Mouse (Mus musculus) thymus, adult 2 months (tissue): ENCODE results near the gene Nrp2. TPM values are rescaled to one million over a fixed set of nuclear protein-coding genes. Genes with fewer than 3 reads are reported as not detected.

Experiments used
- DNase-seq: peaks from one replicate; pipeline ENCODE4 v3.0.0; 2021
- H3K27ac ChIP-seq: fragments of 200-500 bp; 2 replicates; pipeline ENCODE4 v1.5.1; 2012; ENCODE audit warnings: low read length, control low read depth; ENCODE audit not compliant: control insufficient read depth, insufficient read depth
- H3K27me3 ChIP-seq: fragments of 200-500 bp; 2 replicates; pipeline ENCODE4 v1.6.1; 2012; ENCODE audit warnings: mild to moderate bottlenecking, low read length, moderate library complexity, mixed read lengths; ENCODE audit not compliant: control insufficient read depth, insufficient read depth
- H3K36me3 ChIP-seq: fragments of 200-500 bp; 2 replicates; pipeline ENCODE4 v1.6.1; 2012; ENCODE audit warnings: mild to moderate bottlenecking, low read length, moderate library complexity; ENCODE audit not compliant: control insufficient read depth, insufficient read depth
- H3K4me1 ChIP-seq: fragments of 200-500 bp; replicated peaks from 2 replicates; pipeline ENCODE4 v1.6.1; 2012; ENCODE audit warnings: low read length; ENCODE audit not compliant: control insufficient read depth, insufficient read depth
- H3K4me3 ChIP-seq: fragments of 200-500 bp; 2 replicates; pipeline ENCODE4 v1.5.1; 2012; ENCODE audit warnings: mild to moderate bottlenecking, low read length, control low read depth, moderate library complexity; ENCODE audit not compliant: control insufficient read depth, insufficient read depth
- CTCF ChIP-seq: fragments of 200-500 bp; IDR thresholded peaks from 2 replicates; pipeline ENCODE4 v1.5.1; 2012; ENCODE audit warnings: mild to moderate bottlenecking, control low read depth, low read length, moderate library complexity, borderline replicate concordance; ENCODE audit not compliant: control insufficient read depth, poor library complexity, insufficient read depth; ENCODE audit errors: extremely low read depth
- POLR2A ChIP-seq: fragments of 200-500 bp; IDR thresholded peaks from 2 replicates; pipeline ENCODE4 v1.6.1; 2012; ENCODE audit warnings: mild to moderate bottlenecking, low read length, control low read depth, moderate library complexity; ENCODE audit not compliant: control insufficient read depth, poor library complexity, insufficient read depth; ENCODE audit errors: extremely low read depth
- WGBS: fragments of 180-500 bp; shearing (Covaris S2); methylation state at CpG from one replicate; pipeline ENCODE4 v1.1.7; 2018; 5-methylcytosine and 5-hydroxymethylcytosine counted together
- polyA plus RNA-seq: library from polyadenylated mRNA; depleted of rRNA; stranded (reverse); fragments of >200 nt; gene quantifications from 2 replicates; pipeline ENCODE4 v1.2.3, GENCODE M21; 2012

Nrp2 gene
- polyA plus RNA-seq, 1 experiment = 5.7 TPM

- Histone ChIP-seq H3K27ac (no peak overlapping the region), H3K4me1 (no peaks in the 10 kb centered on the region), H3K27me3 (no peaks in the 10 kb centered on the region), H3K36me3 (no peaks in the 10 kb centered on the region), H3K4me3 (no peak overlapping the region)
- TF ChIP-seq POLR2A (no peak), CTCF (no peak)
- 85% methylated on average over 4 of the region's 4 CpGs for WGBS
- no peak for DNase-seq
Observed at GRCm38 (mm10) chr1:62772391-62772790, 69.3 kb downstream of the Nrp2 start.

GRCm38 (mm10) chr1:62773105-62773920, 70.2 kb downstream of the Nrp2 start:
- TF ChIP-seq POLR2A (no peak), CTCF (no peak)
- H3K27ac ChIP-seq = no peak overlapping the region
- WGBS = 58% methylated on average over 10 of the region's 10 CpGs
- H3K27me3 ChIP-seq = no peaks in the 10 kb centered on the region
- H3K4me1 ChIP-seq = no peaks in the 10 kb centered on the region
- no peaks in the 10 kb centered on the region for H3K36me3 ChIP-seq
- no peak overlapping the region for H3K4me3 ChIP-seq
- no peak for DNase-seq

GRCm38 (mm10) chr1:62773921-62774191, 70.8 kb downstream of the Nrp2 start:
- WGBS = 61% methylated on average over 3 of the region's 3 CpGs
- H3K27me3 ChIP-seq = no peaks in the 10 kb centered on the region

DNA sequence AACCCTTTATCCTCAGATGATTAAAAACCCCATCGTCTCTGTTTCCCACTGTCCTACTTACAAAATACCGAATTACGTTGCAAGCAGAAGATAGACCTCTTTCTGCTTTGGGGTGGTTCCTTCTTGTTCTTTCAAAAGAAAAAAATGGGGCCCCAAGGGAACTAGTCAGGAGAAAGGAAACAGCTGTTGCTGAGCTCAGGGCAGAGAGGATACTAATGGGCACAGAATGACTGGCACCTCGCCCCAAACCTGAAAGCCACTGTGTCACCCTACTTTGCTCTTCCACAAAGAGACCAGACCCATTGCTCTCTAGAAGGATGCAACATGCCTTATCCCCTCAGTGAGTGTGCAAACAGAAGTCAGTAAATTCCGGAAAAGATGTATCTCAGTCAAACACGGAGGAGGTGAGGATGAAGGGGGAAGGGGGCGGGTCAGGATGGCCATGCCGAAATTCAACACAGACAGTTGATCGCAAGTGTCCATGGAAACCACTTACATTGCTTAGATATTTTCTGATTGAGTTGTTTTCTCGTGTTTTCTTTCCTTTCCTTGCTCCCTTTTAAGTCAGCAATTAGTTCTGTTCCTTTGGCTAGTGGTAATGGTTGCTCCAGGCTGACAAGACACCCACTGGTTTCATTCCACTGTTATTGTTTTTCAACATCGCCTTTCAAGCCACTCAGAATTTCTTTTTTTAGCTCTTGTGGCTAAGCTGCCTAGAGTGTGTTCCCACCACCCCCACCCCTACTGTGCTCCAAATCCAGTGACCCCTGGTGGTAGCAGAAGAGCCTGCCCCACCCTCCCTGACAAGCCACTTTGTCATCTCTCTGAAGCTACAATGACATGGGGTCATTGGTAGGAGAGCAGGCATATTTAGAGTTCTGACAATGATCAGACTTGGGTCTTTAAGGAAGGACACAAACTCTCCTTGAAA, 71.5 kb downstream of the Nrp2 start:
- Histone ChIP-seq H3K36me3 (no peaks in the 10 kb centered on the region), H3K27ac (no peak overlapping the region), H3K4me3 (no peak overlapping the region), H3K4me1 (no peaks in the 10 kb centered on the region), H3K27me3 (no peaks in the 10 kb centered on the region)
- DNase-seq = no peak
- TF ChIP-seq CTCF = no peak
- no peak for TF ChIP-seq POLR2A
- WGBS = 44% methylated on average over 11 of the region's 11 CpGs

More at GRCm38 (mm10) chr1:62773921-62774191, 70.8 kb downstream of the Nrp2 start:
- no peaks in the 10 kb centered on the region for H3K36me3 ChIP-seq
- H3K27ac ChIP-seq = no peak overlapping the region
- TF ChIP-seq POLR2A (no peak), CTCF (no peak)
- no peak overlapping the region for H3K4me3 ChIP-seq
- DNase-seq = no peak
- H3K4me1 ChIP-seq = no peaks in the 10 kb centered on the region

- H3K27ac ChIP-seq = no peak overlapping the region
- H3K36me3 ChIP-seq = no peaks in the 10 kb centered on the region
- H3K27me3 ChIP-seq = no peaks in the 10 kb centered on the region
- WGBS = 89% methylated on average over 17 of the region's 17 CpGs
- no peak for DNase-seq
- TF ChIP-seq CTCF = no peak
- no peak for TF ChIP-seq POLR2A
- no peak overlapping the region for H3K4me3 ChIP-seq
- H3K4me1 ChIP-seq = no peaks in the 10 kb centered on the region
Observed at GRCm38 (mm10) chr1:62777320-62778235, 74.5 kb downstream of the Nrp2 start.

DNA sequence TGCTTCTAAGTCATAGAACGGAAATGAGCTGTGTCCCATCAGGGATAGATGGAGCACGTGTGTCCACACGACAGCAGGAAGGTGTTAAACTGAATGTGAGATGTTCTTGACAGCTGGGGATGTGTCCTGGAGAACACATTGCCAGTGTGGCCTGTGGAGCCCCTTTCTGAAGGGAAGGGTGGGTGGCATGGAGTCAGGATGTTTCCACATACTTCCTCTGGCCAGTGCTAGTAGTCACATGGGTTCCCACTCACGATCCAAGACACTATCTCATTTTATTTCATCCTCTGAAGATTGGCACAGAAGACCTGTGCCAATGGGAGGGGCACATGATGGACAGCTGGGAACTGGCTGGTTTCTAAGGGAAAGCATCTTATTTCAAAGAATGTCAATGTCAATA, 75.8 kb downstream of the Nrp2 start:
- Histone ChIP-seq H3K4me1 (no peaks in the 10 kb centered on the region), H3K27me3 (no peaks in the 10 kb centered on the region), H3K4me3 (no peak overlapping the region), H3K36me3 (no peaks in the 10 kb centered on the region), H3K27ac (no peak overlapping the region)
- no peak for TF ChIP-seq POLR2A
- TF ChIP-seq CTCF = no peak
- no peak for DNase-seq
- 88% methylated on average over 4 of the region's 4 CpGs for WGBS
